Mouse (Mus musculus) midbrain, embryonic 11.5 days (tissue): ENCODE results near the gene Gdf7. TPM values are rescaled to one million over a fixed set of nuclear protein-coding genes. Genes with fewer than 3 reads are reported as not detected.
A peak's percentile ranks its signal among the peaks of the same experiment; 100 is the strongest.

Experiments
- ATAC-seq: fragments of 200-750 bp; cut with Nextera tagmentation; 2 replicates; pipeline ENCODE4 v1.8.0; 2017; ENCODE audit warnings: moderate TSS enrichment, moderate library complexity; ENCODE audit not compliant: low FRiP score
- DNase-seq: peaks from one replicate; pipeline ENCODE4 v3.0.0; 2015; ENCODE audit warnings: low spot score; ENCODE audit errors: missing footprints
- H3K27ac ChIP-seq: fragments of 300-500 bp; sonication (generic); 2 replicates; pipeline ENCODE4 v1.5.1; 2014; ENCODE audit warnings: low read depth, low read length
- H3K27me3 ChIP-seq: fragments of 300-500 bp; sonication (generic); 2 replicates; pipeline ENCODE4 v1.6.1; 2014; ENCODE audit warnings: mild to moderate bottlenecking, low read length, moderate library complexity, mixed read lengths; ENCODE audit not compliant: control insufficient read depth, insufficient read depth
- H3K36me3 ChIP-seq: fragments of 300-500 bp; sonication (generic); 2 replicates; pipeline ENCODE4 v1.6.1; 2014; ENCODE audit warnings: mild to moderate bottlenecking, low read length, moderate library complexity, mixed read lengths; ENCODE audit not compliant: control insufficient read depth, insufficient read depth
- H3K4me1 ChIP-seq: fragments of 300-500 bp; sonication (generic); 2 replicates; pipeline ENCODE4 v1.6.1; 2014; ENCODE audit warnings: low read length; ENCODE audit not compliant: control insufficient read depth, insufficient read depth
- H3K4me2 ChIP-seq: fragments of 300-500 bp; sonication (generic); 2 replicates; pipeline ENCODE4 v1.6.1; 2014; ENCODE audit warnings: mild to moderate bottlenecking, moderate library complexity
- H3K4me3 ChIP-seq: fragments of 300-500 bp; sonication (generic); 2 replicates; pipeline ENCODE4 v1.5.1; 2014; ENCODE audit warnings: low read depth, low read length
- H3K9ac ChIP-seq: fragments of 300-500 bp; sonication (generic); 2 replicates; pipeline ENCODE4 v1.6.1; 2014; ENCODE audit warnings: low read length
- H3K9me3 ChIP-seq: fragments of 300-500 bp; sonication (generic); 2 replicates; pipeline ENCODE4 v1.6.1; 2016; ENCODE audit warnings: low read length; ENCODE audit not compliant: control insufficient read depth
- WGBS: fragments of 180-500 bp; shearing (Covaris S2); extraction: QIAGEN DNeasy Blood & Tissue Kit; methylation state at CpG from one replicate; pipeline ENCODE4 v1.1.7; 2014; 5-methylcytosine and 5-hydroxymethylcytosine counted together
- polyA plus RNA-seq: library from polyadenylated mRNA; unstranded; fragments of >200 nt; fragmentation: Nextera tagmentation; extraction: Ambion mirVana; gene quantifications from 2 replicates; pipeline ENCODE4 v1.2.1, GENCODE M21; 2014

Gdf7 gene
- polyA plus RNA-seq, 1 experiment from 2014 or later: 0.64 TPM

GRCm38 (mm10) chr12:8339591-8340319 is 38.0 kb upstream of the Gdf7 start:
- H3K27ac ChIP-seq: no peak overlapping the region
- peak; percentile 85 for ATAC-seq
- no peak overlapping the region for H3K4me3 ChIP-seq
- peaks cover 20% of the 10 kb centered on the region for H3K4me1 ChIP-seq
- DNase-seq: peak; percentile 92
- peak overlapping the region; percentile 0; the same call in 1 of the 2 replicates for H3K9ac ChIP-seq
- no peak overlapping the region for H3K4me2 ChIP-seq
- H3K27me3 ChIP-seq: no peaks in the 10 kb centered on the region
- 27% methylated on average over 13 of the region's 13 CpGs for WGBS
- H3K36me3 ChIP-seq: peaks cover 2% of the 10 kb centered on the region; the same call in 1 of the 2 replicates
- H3K9me3 ChIP-seq: no peaks in the 10 kb centered on the region

DNA sequence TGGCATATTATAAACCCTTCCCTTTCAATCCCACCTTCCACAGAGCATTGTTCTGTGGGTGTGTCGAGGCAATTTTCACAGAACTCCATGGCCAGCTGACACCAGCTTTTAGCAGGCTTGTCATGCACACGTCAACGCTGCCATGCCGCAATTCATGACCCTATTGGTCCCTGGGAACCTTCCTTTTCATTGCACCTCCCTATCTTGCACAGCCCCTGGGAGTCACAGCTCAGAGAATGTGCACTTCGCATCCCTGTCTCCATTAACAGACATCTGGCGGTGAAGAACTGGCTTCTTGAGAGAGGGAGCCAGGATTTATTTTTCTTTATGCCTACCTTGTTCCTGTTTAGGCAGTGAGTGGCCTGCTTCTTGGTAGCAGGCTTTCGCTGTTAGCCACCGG is 37.2 kb upstream of the Gdf7 start:
- Histone ChIP-seq H3K27me3 (no peaks in the 10 kb centered on the region), H3K4me2 (no peak overlapping the region), H3K27ac (no peak overlapping the region), H3K36me3 (peaks cover 2% of the 10 kb centered on the region; the same call in 1 of the 2 replicates), H3K9ac (peak overlapping the region; percentile 4; the same call in 1 of the 2 replicates), H3K9me3 (no peaks in the 10 kb centered on the region), H3K4me1 (peaks cover 20% of the 10 kb centered on the region), H3K4me3 (no peak overlapping the region)
- 72% methylated on average over 8 of the region's 8 CpGs for WGBS
- DNase-seq (no peak), ATAC-seq (no peak)

DNA sequence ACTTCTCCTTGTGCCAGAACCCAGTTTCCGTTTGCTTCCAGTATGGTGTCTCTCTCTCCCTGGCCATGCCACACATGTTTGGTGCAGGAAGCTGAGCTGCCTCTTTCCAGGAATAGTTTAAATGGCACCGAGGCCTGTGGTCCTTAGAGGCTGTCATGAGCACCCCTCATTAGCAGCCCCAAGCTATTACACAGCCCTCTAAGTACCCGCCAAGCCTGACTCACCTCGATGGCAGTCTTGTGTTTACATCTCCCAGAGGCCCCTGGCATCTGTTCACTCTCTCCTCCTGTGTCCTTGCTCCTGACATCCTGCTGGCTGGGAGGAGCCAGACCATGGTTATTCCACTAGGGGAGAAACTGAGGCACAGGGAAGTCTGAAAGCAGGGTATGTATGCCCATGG is 36.7 kb upstream of the Gdf7 start:
- 71% methylated on average over 4 of the region's 4 CpGs for WGBS
- Histone ChIP-seq H3K9me3 (no peaks in the 10 kb centered on the region), H3K4me2 (no peak overlapping the region), H3K4me1 (peaks cover 20% of the 10 kb centered on the region), H3K27me3 (no peaks in the 10 kb centered on the region), H3K4me3 (no peak overlapping the region), H3K36me3 (peaks cover 2% of the 10 kb centered on the region; the same call in 1 of the 2 replicates), H3K9ac (no peak overlapping the region), H3K27ac (no peak overlapping the region; the same call in 1 of the 2 replicates)
- DNase-seq (no peak), ATAC-seq (no peak)

- 80% methylated on average over 12 of the region's 12 CpGs for WGBS
- no peak overlapping the region for H3K27ac ChIP-seq
Observed at GRCm38 (mm10) chr12:8337286-8338060, 35.7 kb upstream of the Gdf7 start.

DNA sequence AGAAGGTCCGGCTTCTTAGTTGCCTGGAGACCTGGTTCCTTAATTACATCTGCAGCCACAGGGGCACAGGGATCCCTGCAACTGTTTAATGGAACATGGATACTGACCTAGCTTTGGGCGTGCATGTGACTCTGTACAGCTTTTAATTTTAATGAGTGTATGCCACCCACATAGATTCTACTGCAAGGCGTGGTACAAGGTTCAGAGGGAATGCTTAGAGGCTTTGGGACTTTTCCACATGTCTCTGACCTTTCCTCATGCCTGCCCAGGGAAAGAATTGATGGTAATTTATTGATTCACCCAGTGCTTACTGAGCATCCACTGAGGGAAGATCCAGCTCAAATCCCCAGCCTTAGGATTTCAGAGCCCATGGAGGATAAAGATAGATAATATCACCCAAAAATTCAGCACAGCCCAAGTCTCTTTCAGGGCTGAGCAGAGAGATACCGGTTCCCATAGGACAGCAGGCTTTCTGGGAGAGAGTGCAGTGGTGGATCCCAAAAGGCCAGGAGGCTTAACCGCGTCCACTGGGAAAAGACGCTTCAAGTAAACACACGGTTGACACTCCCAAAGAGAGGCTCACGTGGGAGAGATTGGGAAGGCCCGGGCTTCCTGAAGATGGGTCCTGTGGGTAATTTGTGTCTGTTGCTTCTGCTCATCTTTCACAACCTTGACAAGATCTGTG is 35.0 kb upstream of the Gdf7 start:
- ATAC-seq: no peak
- no peak overlapping the region for H3K27ac ChIP-seq

More at GRCm38 (mm10) chr12:8337286-8338060, 35.7 kb upstream of the Gdf7 start:
- DNase-seq: no peak
- Histone ChIP-seq H3K9ac (no peak overlapping the region), H3K36me3 (peaks cover 2% of the 10 kb centered on the region; the same call in 1 of the 2 replicates), H3K4me1 (peaks cover 20% of the 10 kb centered on the region), H3K4me3 (no peak overlapping the region), H3K9me3 (no peaks in the 10 kb centered on the region), H3K27me3 (no peaks in the 10 kb centered on the region), H3K4me2 (no peak overlapping the region)
- no peak for ATAC-seq

DNA sequence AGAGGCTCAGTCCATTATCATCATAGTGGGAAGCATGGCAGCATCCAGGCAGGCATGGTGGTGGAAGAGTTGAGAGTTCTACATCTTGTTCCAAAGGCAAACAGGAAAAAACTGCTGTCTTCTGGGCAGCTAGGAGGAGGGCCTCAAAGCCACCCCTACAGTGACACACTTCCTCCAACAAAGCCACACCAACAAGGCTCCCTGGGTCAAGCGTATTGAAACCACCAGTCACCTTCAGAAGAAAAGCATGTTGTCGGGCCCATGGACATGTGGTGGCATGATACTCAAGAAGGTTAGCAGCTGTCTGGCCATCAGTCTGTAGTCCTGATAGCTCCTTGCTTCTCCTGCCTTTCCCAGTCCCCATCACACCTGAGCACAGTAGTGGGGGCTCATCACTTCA is 33.7 kb upstream of the Gdf7 start:
- H3K4me1 ChIP-seq: peaks cover 22% of the 10 kb centered on the region
- H3K4me2 ChIP-seq: no peak overlapping the region
- no peak overlapping the region for H3K27ac ChIP-seq
- H3K9me3 ChIP-seq: no peaks in the 10 kb centered on the region
- H3K27me3 ChIP-seq: no peaks in the 10 kb centered on the region
- no peak for ATAC-seq
- H3K36me3 ChIP-seq: no peaks in the 10 kb centered on the region
- WGBS: 98% methylated on average over 2 of the region's 2 CpGs
- no peak overlapping the region for H3K9ac ChIP-seq
- DNase-seq: no peak
- H3K4me3 ChIP-seq: no peak overlapping the region

More for the DNA sequence above, 35.0 kb upstream of the Gdf7 start:
- no peaks in the 10 kb centered on the region for H3K9me3 ChIP-seq
- peaks cover 22% of the 10 kb centered on the region for H3K4me1 ChIP-seq
- no peak overlapping the region for H3K9ac ChIP-seq
- 86% methylated on average over 10 of the region's 10 CpGs for WGBS
- H3K36me3 ChIP-seq: 0 out of 2 replicates have a peak, but pooled peaks cover under 1% of the 10 kb centered on the region
- no peaks in the 10 kb centered on the region for H3K27me3 ChIP-seq
- H3K4me2 ChIP-seq: no peak overlapping the region
- DNase-seq: no peak
- H3K4me3 ChIP-seq: no peak overlapping the region

GRCm38 (mm10) chr12:8334261-8334660 is 32.5 kb upstream of the Gdf7 start:
- H3K27ac ChIP-seq: no peak overlapping the region
- ATAC-seq: no peak
- H3K9me3 ChIP-seq: no peaks in the 10 kb centered on the region
- no peak overlapping the region for H3K4me3 ChIP-seq
- peaks cover 3% of the 10 kb centered on the region; the same call in 1 of the 2 replicates for H3K36me3 ChIP-seq
- no peak overlapping the region for H3K4me2 ChIP-seq
- no peaks in the 10 kb centered on the region for H3K27me3 ChIP-seq
- H3K4me1 ChIP-seq: peaks cover 11% of the 10 kb centered on the region
- H3K9ac ChIP-seq: no peak overlapping the region
- 94% methylated on average over 4 of the region's 4 CpGs for WGBS
- no peak for DNase-seq

DNA sequence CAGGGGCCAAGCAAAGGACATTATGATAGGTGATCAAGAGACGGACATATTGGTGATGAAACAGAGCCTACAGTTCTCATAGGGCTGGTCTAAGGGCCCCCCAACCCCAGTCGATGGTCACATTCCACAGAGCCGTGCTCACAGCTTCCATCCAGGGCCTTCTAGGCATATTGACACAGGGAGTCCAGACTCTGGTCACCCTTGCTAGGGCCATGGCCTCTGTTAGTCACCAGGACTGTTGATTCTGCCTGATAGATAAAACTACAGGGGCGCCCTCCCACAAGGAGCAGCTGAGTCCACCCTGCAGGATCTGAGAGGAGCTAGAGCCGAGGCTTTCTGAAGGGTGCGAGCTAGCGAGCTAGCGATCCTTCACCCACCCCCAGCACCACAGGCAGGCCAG is 31.9 kb upstream of the Gdf7 start:
- Histone ChIP-seq H3K27me3 (no peaks in the 10 kb centered on the region), H3K36me3 (peaks cover 3% of the 10 kb centered on the region; the same call in 1 of the 2 replicates), H3K27ac (no peak overlapping the region), H3K4me3 (no peak overlapping the region), H3K9ac (no peak overlapping the region), H3K4me1 (peaks cover 6% of the 10 kb centered on the region), H3K4me2 (no peak overlapping the region), H3K9me3 (no peaks in the 10 kb centered on the region)
- ATAC-seq (no peak), DNase-seq (no peak)
- WGBS: 91% methylated on average over 8 of the region's 8 CpGs
